Mouse (Mus musculus) myocyte (in vitro differentiated cells): Measurements from ENCODE around the gene Mgst3.

Experiments used
- MYOG ChIP-seq, 3 experiments: IDR thresholded peaks; one replicate each; pipeline ENCODE4 v1.6.1; 2011; ENCODE audit warnings: control low read depth in 2 of 3, low read depth in 2 of 3, mild to moderate bottlenecking in 2 of 3; ENCODE audit not compliant: insufficient read length in 2 of 3, control insufficient read depth in 1 of 3, insufficient read depth in 1 of 3
- USF1 ChIP-seq: IDR thresholded peaks from one replicate; pipeline ENCODE4 v1.6.1; 2011; ENCODE audit warnings: low read depth, mild to moderate bottlenecking, control low read depth, moderate library complexity

DNA sequence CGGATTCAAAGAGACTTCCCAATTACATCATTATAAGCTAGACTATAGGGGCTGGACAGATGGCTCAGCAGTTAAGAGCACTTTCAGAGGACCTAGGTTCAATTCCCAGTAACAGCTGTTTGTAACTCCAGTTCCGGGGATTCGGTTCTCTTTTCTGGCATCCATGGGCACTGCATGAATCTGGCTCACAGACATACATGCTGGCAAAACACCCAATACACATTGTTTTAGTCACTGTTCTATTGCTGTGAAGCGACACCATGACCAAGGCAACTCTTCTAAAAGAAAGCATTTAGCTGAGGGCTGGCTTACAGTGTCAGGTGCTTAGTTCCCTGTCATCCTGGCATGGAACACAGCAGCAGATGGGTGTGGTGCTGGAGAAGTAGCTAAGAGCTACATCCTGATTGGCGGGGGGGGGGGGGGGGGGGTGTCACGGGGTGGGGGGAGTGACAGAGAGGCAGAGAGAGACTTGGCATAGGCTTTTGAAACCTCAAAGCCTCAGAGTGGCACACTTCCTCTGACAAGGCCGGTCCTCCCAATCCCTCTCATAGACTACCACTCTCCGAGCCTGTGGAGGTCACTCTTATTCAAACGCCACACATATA, 54.4 kb downstream of the Mgst3 start:
- no peak for TF ChIP-seq MYOG (IDR thresholded peaks at IDR 0.05; ENCODE audit: control insufficient read depth in 1 of 3, insufficient read depth in 1 of 3, insufficient read length in 2 of 3, low read depth in 2 of 3)
- TF ChIP-seq USF1 = no peak
